Mouse (Mus musculus): ENCODE results near the gene Pon1. TPM values are rescaled to one million over a fixed set of nuclear protein-coding genes. Genes with fewer than 3 reads are reported as not detected.

The Pon1 gene
- polyA plus RNA-seq, 1 experiment from 2014 or later: 0.18 TPM

DNA sequence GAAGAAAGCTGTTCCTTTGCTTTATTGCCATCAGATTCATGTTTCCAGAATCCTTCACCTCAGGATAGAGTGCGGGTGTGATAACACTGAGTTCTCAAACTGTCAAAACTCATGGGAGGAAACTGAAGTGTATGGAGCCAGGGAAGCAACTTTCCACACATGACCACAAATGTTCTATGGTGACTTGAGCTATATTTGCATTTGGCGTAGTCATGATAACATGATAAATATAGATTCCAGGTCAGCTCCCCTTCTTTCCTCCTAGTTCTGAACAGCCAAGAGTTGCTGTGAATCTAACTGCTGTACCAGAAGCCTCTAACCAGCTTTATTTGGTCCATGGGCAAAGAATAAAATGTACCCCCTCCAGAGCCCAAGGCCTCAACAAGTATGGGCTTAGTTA is 41.6 kb downstream of the Pon1 start:
- H3K4me2 ChIP-seq (ENCODE audit: low read depth, low read length): no peak overlapping the region
- H3K27ac ChIP-seq (ENCODE audit: low read length): no peak overlapping the region
- WGBS: 52% methylated on average over 2 of the region's 2 CpGs
- ATAC-seq (ENCODE audit: low read depth): no peak
- H3K9me3 ChIP-seq (ENCODE audit: control insufficient read depth, low read length): no peaks in the 10 kb centered on the region
- H3K4me3 ChIP-seq (ENCODE audit: low read length): no peak overlapping the region
- peaks cover 11% of the 10 kb centered on the region for H3K4me1 ChIP-seq (replicated peaks; ENCODE audit: control insufficient read depth, insufficient read depth, low read length)
- H3K27me3 ChIP-seq (ENCODE audit: control insufficient read depth, insufficient read depth, low read depth, low read length): no peaks in the 10 kb centered on the region
- H3K36me3 ChIP-seq (ENCODE audit: control insufficient read depth, insufficient read depth, low read length): no peaks in the 10 kb centered on the region
- H3K9ac ChIP-seq (ENCODE audit: low read length): no peak overlapping the region

DNA sequence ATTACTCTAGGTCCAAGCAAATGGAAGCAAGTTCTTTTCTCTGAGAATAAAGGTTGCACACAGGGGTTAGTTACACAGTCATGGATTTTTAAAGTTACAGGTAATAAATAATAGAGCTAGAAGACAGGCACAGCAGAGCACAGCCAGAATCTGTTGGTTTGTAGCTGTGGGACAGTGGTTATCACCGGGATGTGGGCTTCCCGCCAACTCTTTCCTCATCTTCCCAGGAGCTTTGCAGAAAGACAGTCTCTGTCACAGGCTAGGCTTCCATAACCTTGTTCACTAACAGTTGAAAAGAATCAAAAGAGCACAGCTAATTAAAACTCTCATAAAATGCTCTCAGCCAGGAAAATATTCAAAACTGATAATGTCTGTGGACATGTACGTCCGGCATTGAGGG is 42.6 kb downstream of the Pon1 start:
- ATAC-seq (ENCODE audit: low read depth): peak; percentile 34; the same call in 1 of the 2 replicates
- H3K27ac ChIP-seq (ENCODE audit: low read length): no peak overlapping the region
- 39% methylated on average over 4 of the region's 4 CpGs for WGBS

DNA sequence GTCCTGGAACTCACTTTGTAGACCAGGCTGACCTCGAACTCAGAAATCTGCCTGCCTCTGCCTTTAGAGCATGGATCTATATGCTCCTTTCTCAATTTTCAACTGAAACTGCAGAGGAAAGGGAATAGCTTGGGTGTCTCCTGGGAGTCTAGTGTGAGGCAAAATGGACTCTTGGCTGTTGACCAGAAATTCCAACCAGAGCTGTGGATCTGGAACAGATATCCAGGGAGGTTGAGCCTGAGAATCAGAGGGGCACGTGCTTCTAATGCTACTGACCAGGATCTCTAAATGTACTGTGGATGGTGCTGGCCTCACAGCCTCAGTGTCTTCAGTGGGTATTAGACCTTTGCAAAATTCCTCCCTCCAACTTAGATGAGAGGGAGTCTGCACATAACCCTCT is 43.8 kb downstream of the Pon1 start:
- Histone ChIP-seq H3K27ac (ENCODE audit: low read length) (no peak overlapping the region), H3K9me3 (ENCODE audit: control insufficient read depth, low read length) (no peaks in the 10 kb centered on the region), H3K36me3 (ENCODE audit: control insufficient read depth, insufficient read depth, low read length) (no peaks in the 10 kb centered on the region), H3K4me3 (ENCODE audit: low read length) (no peak overlapping the region), H3K9ac (ENCODE audit: low read length) (no peak overlapping the region), H3K27me3 (ENCODE audit: control insufficient read depth, insufficient read depth, low read depth, low read length) (no peaks in the 10 kb centered on the region), H3K4me2 (ENCODE audit: low read depth, low read length) (no peak overlapping the region), H3K4me1 (replicated peaks; ENCODE audit: control insufficient read depth, insufficient read depth, low read length) (peaks cover 11% of the 10 kb centered on the region)
- no peak for ATAC-seq (ENCODE audit: low read depth)
- WGBS: 65% methylated on average over 2 of the region's 2 CpGs

More for the DNA sequence above, 42.6 kb downstream of the Pon1 start:
- H3K27me3 ChIP-seq (ENCODE audit: control insufficient read depth, insufficient read depth, low read depth, low read length): no peaks in the 10 kb centered on the region
- no peak overlapping the region for H3K4me2 ChIP-seq (ENCODE audit: low read depth, low read length)
- H3K9ac ChIP-seq (ENCODE audit: low read length): no peak overlapping the region
- H3K4me3 ChIP-seq (ENCODE audit: low read length): no peak overlapping the region
- H3K9me3 ChIP-seq (ENCODE audit: control insufficient read depth, low read length): no peaks in the 10 kb centered on the region
- peaks cover 11% of the 10 kb centered on the region for H3K4me1 ChIP-seq (replicated peaks; ENCODE audit: control insufficient read depth, insufficient read depth, low read length)
- no peaks in the 10 kb centered on the region for H3K36me3 ChIP-seq (ENCODE audit: control insufficient read depth, insufficient read depth, low read length)

- H3K4me3 ChIP-seq (ENCODE audit: low read length): no peak overlapping the region
- H3K27me3 ChIP-seq (ENCODE audit: control insufficient read depth, insufficient read depth, low read depth, low read length): no peaks in the 10 kb centered on the region
- WGBS: 65% methylated on average over 13 of the region's 13 CpGs
- no peaks in the 10 kb centered on the region for H3K36me3 ChIP-seq (ENCODE audit: control insufficient read depth, insufficient read depth, low read length)
- H3K27ac ChIP-seq (ENCODE audit: low read length): no peak overlapping the region
- H3K9ac ChIP-seq (ENCODE audit: low read length): no peak overlapping the region
- no peak overlapping the region for H3K4me2 ChIP-seq (ENCODE audit: low read depth, low read length)
- no peak for ATAC-seq (ENCODE audit: low read depth)
- peaks cover 11% of the 10 kb centered on the region for H3K4me1 ChIP-seq (replicated peaks; ENCODE audit: control insufficient read depth, insufficient read depth, low read length)
- H3K9me3 ChIP-seq (ENCODE audit: control insufficient read depth, low read length): no peaks in the 10 kb centered on the region
Observed at GRCm38 (mm10) chr6:5147488-5148142, 46.1 kb downstream of the Pon1 start.

DNA sequence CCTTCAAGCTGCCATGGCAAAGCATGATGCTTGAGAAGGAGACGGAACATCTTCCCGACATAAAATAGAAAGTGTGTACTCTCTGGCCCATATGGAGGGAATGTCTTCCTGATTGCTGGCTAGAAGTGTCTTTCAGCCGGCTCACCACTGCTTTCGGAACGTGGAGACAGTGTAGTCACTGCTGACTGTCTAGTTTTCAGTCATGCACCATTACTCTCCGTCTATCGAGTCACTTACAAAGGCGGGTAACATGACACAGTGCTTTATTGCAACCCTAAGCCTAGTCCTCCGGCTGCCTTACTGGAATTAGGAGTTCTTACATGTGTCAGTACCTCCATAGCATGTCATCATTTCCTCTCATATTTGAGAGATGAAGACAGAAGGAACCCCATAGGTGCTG is 54.1 kb downstream of the Pon1 start:
- H3K27me3 ChIP-seq (ENCODE audit: control insufficient read depth, insufficient read depth, low read depth, low read length): no peaks in the 10 kb centered on the region
- H3K4me3 ChIP-seq (ENCODE audit: low read length): no peak overlapping the region
- WGBS: 84% methylated on average over 9 of the region's 9 CpGs
- H3K27ac ChIP-seq (ENCODE audit: low read length): no peak overlapping the region
- no peak for ATAC-seq (ENCODE audit: low read depth)
- H3K4me2 ChIP-seq (ENCODE audit: low read depth, low read length): no peak overlapping the region
- no peak overlapping the region for H3K9ac ChIP-seq (ENCODE audit: low read length)
- no peaks in the 10 kb centered on the region for H3K4me1 ChIP-seq (replicated peaks; ENCODE audit: control insufficient read depth, insufficient read depth, low read length)
- no peaks in the 10 kb centered on the region for H3K36me3 ChIP-seq (ENCODE audit: control insufficient read depth, insufficient read depth, low read length)
- H3K9me3 ChIP-seq (ENCODE audit: control insufficient read depth, low read length): no peaks in the 10 kb centered on the region

DNA sequence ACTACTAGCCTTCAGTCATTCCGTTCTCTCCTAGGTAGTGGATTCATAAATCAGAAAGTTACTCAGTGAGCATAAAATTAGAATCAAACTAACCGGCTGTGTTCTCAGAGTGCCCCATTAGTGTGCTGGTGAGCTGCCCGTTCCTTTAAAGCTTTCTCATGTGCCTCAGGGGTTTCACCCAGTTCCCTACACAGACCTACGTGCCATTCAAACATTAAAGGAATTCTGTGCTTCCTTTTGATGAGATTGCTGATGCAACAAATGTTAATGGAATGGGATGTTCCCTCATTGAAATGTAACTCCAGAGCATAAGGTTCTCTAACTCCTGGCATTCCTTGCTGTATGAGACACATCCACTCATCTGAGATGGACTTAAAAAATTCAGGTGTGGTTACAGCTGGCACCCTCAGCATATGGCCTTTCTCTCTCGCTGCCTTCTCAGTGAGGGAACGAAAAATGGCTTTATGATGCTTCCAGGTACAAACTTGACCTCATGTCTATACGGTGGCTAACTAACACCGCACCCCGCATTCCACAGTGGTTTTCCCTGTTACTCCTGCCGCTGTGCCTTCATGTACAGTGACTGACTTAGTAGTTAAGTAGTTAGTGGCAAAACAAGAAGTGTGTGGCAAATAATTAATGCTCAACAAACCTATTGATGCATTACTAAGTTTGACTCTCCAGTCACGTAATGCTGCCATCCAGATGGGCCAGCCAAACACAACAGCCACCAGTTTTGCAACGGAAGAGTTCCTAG is 54.7 kb downstream of the Pon1 start:
- Histone ChIP-seq H3K4me2 (ENCODE audit: low read depth, low read length) (no peak overlapping the region), H3K9me3 (ENCODE audit: control insufficient read depth, low read length) (no peaks in the 10 kb centered on the region), H3K27me3 (ENCODE audit: control insufficient read depth, insufficient read depth, low read depth, low read length) (no peaks in the 10 kb centered on the region), H3K9ac (ENCODE audit: low read length) (no peak overlapping the region), H3K4me3 (ENCODE audit: low read length) (no peak overlapping the region), H3K27ac (ENCODE audit: low read length) (no peak overlapping the region), H3K36me3 (ENCODE audit: control insufficient read depth, insufficient read depth, low read length) (no peaks in the 10 kb centered on the region; the same call in 1 of the 2 replicates), H3K4me1 (replicated peaks; ENCODE audit: control insufficient read depth, insufficient read depth, low read length) (no peaks in the 10 kb centered on the region)
- ATAC-seq (ENCODE audit: low read depth): no peak
- 88% methylated on average over 12 of the region's 12 CpGs for WGBS

DNA sequence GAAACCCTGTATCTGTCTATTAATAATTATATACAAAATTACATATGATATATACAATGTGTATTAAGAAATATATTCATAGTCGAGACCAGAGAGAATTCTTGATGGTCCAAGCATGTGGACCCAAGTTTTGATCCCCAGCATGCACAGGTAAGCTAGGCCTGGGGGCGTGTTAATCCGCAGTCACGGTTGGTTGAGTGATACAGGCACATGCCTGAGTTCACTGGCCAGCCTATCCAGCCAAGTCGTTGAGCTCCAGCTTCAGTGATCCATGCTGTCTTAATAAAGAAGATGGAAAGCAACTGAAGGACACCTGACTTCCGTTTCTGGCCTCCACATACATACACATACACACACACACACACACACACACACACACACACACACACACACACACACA is 57.7 kb downstream of the Pon1 start:
- Histone ChIP-seq H3K4me3 (ENCODE audit: low read length) (no peak overlapping the region), H3K9ac (ENCODE audit: low read length) (no peak overlapping the region), H3K27me3 (ENCODE audit: control insufficient read depth, insufficient read depth, low read depth, low read length) (no peaks in the 10 kb centered on the region), H3K4me2 (ENCODE audit: low read depth, low read length) (no peak overlapping the region), H3K4me1 (replicated peaks; ENCODE audit: control insufficient read depth, insufficient read depth, low read length) (no peaks in the 10 kb centered on the region), H3K36me3 (ENCODE audit: control insufficient read depth, insufficient read depth, low read length) (no peaks in the 10 kb centered on the region; the same call in 1 of the 2 replicates), H3K27ac (ENCODE audit: low read length) (no peak overlapping the region), H3K9me3 (ENCODE audit: control insufficient read depth, low read length) (no peaks in the 10 kb centered on the region)
- ATAC-seq (ENCODE audit: low read depth): no peak
- 80% methylated on average over 6 of the region's 6 CpGs for WGBS

DNA sequence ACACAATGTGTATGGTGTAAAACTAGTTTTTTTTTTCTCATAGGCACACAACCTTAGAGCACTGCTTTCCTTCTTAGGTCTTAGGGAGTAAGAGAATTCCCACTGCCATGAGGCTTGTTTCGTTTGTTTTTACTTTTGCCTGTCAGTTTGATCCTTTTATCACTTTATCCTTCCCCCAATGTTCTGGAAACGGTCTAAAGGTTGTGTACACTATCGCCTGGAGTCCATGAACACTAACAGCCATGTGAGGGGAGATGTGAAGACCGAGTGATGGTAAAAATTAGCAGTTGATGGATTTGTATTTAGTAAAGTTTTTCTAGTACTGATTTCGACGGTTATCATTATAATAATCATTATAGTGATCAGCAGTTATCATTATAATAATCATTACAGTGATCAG is 58.8 kb downstream of the Pon1 start:
- no peak overlapping the region for H3K4me3 ChIP-seq (ENCODE audit: low read length)
- H3K36me3 ChIP-seq (ENCODE audit: control insufficient read depth, insufficient read depth, low read length): no peaks in the 10 kb centered on the region; the same call in 1 of the 2 replicates
- no peak overlapping the region for H3K9ac ChIP-seq (ENCODE audit: low read length)
- ATAC-seq (ENCODE audit: low read depth): no peak
- H3K27ac ChIP-seq (ENCODE audit: low read length): no peak overlapping the region
- no peak overlapping the region for H3K4me2 ChIP-seq (ENCODE audit: low read depth, low read length)
- 49% methylated on average over 6 of the region's 6 CpGs for WGBS
- no peaks in the 10 kb centered on the region for H3K27me3 ChIP-seq (ENCODE audit: control insufficient read depth, insufficient read depth, low read depth, low read length)
- no peaks in the 10 kb centered on the region for H3K4me1 ChIP-seq (replicated peaks; ENCODE audit: control insufficient read depth, insufficient read depth, low read length)
- no peaks in the 10 kb centered on the region for H3K9me3 ChIP-seq (ENCODE audit: control insufficient read depth, low read length)

GRCm38 (mm10) chr6:5129364-5130093 is 64.2 kb downstream of the Pon1 start:
- Histone ChIP-seq H3K9me3 (ENCODE audit: control insufficient read depth, low read length) (no peaks in the 10 kb centered on the region), H3K36me3 (ENCODE audit: control insufficient read depth, insufficient read depth, low read length) (no peaks in the 10 kb centered on the region; the same call in 1 of the 2 replicates), H3K4me2 (ENCODE audit: low read depth, low read length) (no peak overlapping the region), H3K27ac (ENCODE audit: low read length) (no peak overlapping the region), H3K4me1 (replicated peaks; ENCODE audit: control insufficient read depth, insufficient read depth, low read length) (no peaks in the 10 kb centered on the region), H3K27me3 (ENCODE audit: control insufficient read depth, insufficient read depth, low read depth, low read length) (no peaks in the 10 kb centered on the region), H3K4me3 (ENCODE audit: low read length) (no peak overlapping the region), H3K9ac (ENCODE audit: low read length) (no peak overlapping the region)
- 88% methylated on average over 14 of the region's 14 CpGs for WGBS
- no peak for ATAC-seq (ENCODE audit: low read depth)

Measured in lung, embryonic 16.5 days (tissue).